Mouse (Mus musculus) c-Kit-positive CD71-negative TER-119-negative erythroid progenitor cells, embryonic 14.5 days (primary cell): ENCODE measurements around the gene Gucy2c.

Source experiments
- DNase-seq: peaks from one replicate; pipeline ENCODE4 v3.0.0-alpha.2; 2013; ENCODE audit warnings: low read depth

Gucy2c gene

DNA sequence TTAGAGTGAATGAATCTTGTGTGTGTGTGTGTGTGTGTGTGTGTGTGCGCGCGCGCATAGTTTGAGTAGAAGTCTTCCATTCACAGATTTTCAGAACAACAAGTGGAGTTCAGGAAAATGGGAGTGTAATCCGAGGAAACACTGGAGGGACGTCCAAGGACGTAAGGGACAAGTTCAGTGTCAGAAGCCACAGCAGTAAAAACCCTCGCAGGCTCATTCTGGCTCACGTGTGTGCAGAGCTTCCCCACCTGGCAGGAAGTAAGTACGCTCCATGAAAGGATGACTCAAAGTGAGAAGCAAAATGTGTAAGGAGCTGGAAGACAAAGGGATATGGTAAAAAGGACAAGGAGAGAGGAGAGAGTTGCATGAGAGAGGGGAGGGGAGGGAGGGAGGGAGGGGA, 40.3 kb downstream of the Gucy2c start:
- no peak for DNase-seq

DNA sequence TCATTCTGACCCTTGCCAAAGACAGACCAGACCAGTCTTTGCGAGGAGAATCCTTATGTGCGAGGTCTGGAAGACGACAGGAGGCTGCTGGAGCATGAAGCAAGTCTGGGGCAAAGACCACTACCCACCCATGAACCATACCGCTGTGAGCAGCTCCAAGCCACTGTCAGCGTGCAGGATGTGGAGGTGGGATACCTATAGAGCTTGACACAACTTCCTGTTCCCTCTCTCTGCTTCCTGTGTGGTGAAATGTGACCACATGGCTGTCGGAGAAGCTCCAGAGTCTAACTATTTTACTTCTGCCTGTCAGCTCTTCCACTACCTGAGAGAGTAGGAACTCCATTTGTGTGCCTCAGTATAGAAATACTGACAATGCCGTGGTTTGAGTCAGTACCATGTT, 45.8 kb downstream of the Gucy2c start:
- DNase-seq, result no peak

DNA sequence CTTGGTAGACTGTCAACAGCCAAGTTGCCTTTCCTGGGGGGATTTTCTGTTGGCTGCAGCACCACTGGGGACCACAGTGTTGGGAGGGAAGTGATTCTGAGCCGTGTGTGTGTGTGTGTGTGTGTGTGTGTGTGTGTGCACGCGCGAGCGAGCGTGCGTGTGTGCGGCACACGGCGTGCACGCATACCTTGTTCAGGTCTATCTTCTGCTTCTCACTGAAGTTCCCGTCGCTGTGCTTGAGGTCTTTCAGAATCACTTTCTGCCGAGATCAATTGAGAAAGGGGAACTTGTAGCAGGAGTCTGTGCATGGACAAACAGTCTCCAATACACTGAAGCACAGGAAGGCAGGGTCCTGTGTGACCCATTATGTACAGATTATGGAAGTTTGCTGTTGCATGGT, 53.4 kb downstream of the Gucy2c start:
- DNase-seq, result no peak

DNA sequence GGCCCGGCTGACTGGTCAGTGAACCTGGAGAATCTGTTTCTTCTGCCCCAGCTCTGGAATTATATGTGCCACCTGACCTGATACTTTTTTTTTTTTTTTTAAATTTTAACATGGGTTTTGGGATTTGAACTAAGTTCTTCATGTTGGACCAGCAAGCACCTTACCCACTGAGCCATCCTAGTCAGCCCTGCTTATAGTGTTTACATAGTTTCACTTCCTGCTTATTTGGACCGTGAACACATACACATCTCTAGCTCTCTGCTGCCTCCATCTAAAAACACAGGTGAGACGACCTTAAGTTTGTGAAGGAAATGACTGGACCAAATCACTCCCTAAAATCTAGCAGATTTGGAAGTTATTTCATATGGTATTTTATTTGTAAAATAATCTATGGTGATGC, 58.4 kb downstream of the Gucy2c start:
- DNase-seq, result no peak

DNA sequence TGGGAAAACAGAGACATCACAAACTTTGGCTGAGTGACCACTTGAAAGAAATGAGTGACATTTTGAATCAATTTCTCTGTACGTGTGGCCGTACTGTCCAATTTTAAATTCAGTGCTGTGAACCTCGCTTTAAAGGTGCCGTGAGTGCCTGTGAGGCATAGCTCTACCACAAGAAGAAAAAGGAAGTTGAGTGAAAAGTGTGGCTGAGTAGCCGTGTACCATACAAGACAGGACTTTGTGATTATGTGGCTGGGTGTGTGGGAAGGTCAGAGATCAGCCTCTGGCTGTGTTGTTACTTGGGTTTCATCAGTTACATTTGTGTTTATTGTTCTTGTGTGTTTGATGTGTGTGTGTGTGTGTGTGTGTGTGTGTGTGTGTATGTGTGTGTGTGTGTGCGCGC, 59.0 kb downstream of the Gucy2c start:
- no peak for DNase-seq

DNA sequence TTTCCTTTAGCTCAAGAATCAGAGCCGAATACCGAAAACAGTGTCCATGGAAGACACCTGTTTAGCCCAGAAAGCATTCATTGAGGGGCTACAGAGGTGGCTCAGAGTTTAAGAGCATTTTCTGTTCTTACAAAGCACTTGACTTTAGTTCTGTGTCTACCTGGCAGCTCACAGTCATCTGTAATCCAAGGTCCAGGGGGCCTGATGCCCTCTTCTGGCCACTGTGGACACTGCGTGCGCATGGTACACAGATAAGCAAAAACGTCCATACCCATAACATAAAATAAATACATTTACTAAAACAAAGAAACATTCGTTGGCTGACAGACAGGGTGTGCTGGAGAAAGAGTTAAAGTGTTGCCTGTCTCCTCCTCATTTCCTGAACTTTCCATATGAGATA, 59.6 kb downstream of the Gucy2c start:
- DNase-seq, result no peak

DNA sequence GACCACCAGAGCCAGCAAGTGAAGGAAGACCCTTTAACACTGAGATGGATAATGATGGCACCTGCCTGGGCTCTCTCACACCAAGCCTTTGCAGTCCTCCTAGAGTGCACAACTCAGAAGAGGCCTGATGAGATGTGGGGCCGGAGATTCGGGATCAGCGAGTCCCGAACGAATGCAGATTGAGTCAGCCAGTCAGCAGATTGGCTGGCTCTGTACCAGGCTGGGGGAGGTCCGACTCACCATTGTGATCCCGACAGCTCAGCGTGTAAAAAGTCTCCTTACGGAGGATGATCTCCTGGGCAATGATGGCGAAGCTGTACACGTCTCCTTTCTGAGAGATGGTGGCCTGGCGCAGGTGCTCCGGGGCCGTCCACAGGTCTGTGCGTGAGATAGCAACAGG, 61.1 kb downstream of the Gucy2c start:
- no peak for DNase-seq

DNA sequence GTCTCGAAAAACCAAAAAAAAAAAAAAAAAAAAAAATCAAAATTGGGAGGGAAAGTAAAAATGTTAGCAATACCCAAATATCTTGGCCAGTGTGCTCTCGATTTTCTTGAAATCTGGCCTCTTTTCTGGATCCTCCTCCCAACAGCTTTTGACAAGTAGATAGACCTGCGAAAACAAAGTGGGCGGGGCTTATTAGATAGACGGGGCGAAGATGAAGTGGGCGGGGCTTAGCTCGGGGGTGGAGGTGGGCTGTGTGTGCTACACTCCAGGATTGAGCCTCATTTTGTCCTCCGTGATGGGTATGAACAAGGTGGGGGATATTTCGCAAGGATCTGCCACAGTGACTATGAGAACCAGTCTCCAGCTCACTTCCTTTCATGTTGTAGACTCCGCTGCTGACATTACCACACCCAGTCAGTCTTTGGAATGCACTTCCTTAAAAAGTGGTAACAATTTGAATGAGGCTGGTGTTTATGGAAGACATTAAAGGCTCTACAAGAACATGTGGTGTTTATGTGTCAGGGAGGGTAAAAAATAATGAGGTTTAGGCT, 65.6 kb downstream of the Gucy2c start:
- DNase-seq, result no peak

DNA sequence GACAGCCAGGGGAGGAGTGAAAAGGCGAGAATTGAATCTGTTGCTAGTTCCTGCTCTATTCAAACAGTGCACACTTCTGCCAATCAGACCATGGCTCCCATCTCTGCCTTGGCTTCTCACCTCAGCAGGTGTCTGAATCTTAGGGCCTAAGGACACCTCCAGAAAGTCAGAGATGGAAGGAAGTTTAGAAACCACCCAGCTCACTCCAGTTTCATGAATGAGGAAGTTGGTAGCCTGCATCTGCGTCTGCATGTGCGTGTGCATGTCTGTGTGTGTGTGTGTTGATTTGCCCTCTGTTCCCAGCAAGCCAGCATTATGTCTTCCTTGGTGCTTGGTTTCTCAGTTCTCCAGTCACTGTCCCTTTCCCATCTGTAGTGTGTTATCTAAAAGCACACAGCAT, 67.5 kb downstream of the Gucy2c start:
- DNase-seq, result no peak

DNA sequence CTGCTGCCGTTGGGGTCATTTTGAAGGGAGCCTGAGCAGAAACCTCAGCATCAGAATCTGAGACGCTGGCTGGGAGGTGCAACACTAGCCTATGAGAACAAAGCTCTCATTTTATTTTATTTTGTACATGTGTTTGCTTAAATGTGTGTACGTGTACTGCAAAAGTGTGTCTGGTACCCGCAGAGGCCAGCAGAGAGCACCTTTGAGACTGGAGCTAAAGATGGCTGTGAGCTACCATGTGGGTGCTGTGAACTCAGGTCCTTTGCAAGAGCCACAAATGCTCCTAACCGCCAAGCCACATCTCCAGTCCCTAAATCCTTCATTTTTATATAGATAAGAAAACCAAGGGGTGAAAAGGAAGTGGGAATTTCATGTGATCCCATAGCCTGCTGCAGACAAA, 71.2 kb downstream of the Gucy2c start:
- DNase-seq, result no peak

DNA sequence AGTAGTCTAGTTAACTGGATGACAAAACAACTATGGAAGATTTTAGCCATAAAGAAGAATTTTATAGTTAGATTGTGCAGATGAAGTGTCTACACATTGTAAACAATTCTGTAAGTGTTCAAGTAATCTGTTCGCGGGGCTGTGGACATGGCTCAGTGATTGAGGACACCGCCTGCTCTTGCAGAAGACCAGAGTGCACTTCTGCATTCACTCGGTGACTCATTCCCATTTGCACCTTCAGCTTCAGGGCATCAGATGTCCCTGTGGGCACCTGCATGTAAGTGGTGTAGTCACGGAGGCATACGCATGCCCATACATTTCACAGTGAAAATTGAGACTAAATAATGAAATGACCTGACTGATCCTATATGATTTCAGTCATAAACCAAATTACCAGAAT, 73.0 kb downstream of the Gucy2c start:
- DNase-seq, result no peak

DNA sequence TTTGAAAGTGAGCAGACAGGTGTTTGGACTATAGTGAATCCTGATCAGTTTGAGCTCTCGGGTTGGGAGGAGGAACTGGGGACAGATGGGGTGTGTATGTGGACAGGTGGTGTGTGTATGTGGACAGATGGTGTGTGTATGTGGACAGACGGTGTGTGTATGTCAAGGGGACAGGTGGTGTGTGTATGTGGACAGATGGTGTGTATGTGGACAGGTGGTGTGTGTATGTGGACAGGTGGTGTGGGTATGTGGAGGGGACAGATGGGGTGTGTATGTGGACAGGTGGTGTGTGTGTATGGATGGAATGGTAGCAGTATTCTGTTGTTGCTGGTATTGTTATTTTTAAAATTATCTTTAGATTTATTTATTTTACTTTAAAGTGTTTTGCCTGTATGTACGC, 79.7 kb downstream of the Gucy2c start:
- DNase-seq, result no peak

DNA sequence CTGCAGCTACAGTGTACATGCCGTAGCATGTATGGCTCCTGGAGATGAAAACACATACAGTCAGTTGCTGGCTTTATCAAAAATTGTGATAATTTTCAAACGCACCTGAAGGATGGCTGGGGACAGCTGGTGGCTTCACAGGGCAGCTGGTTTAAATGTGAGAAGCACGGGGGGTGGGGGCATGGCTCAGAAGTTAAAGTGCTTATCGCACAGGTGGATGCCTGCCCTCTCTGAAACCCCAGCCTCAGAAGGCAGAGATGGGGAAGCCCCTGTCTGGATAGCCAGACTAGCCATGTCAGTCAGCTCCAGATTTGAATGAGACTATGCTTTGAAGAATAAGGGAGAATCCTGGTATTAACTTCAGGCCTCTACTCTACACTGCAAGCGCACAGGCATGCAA, 80.4 kb downstream of the Gucy2c start:
- no peak for DNase-seq

DNA sequence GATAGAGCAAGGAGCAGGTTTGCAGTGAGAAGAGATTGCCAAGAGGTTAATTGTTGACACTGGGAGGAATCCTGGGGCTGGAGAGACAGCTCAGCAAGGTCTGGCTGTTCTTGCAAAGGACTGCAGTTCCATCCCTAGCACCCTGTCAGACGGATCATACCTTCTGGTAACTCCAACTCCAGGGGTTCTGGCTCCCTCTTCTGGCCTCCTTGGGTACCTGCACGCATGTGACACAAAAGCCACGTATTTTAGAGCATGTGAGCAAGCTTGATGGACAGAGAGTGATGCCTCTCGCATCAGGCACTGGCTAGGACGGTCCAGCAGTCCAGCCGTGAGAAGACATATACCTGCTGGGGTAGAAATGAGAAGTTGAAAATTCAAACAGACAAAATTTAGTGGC, 90.3 kb downstream of the Gucy2c start:
- no peak for DNase-seq

DNA sequence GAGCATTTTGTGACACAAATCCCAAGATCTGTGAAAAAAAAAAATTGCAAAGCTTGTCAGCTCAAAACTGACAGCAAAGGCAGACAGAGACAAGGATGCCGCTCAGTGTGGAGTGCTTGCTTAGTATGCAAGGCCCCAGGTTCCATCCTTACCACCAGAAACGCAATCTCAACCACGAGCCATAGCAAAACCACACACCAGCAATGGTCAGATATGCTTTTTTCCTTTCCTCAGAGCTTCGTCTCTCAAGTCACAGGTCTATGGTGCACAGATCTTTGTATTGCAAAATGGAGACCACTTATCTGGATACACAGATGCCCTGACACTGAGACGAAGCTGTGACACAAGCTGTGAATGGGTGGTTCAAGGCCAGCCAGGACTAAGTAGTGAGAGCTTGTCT, 91.0 kb downstream of the Gucy2c start:
- DNase-seq, result no peak

DNA sequence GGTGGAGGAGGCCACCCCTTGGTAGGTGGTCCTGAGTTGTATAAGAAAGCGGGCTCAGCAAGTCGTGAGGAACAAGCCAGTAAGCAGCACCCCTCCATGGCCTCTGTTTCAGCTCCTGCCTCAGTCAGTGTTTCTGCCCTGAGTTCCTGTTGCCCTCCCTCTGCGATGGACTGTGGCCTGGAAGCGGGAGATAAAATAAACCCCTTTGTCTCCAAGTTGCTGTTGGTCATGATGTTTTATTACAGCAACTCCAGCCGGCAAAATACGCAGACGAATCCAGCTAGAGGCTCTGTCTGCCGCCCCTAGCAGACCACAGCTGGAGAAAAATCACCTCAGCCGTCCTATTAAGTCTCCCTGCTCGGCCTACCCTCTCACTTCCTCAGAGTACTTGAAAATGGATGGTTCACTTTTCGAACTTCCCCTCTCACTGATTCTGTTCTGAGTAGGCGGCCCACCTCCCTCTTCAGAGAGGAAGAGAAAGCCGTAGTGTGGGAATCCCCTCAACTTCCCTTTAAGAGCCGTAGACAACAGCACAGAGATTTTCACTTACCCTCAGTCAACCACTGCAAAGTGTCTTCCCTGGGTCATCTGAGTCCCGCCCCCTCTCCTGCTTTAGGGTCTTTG, 91.7 kb downstream of the Gucy2c start:
- DNase-seq, result peak; percentile 47

DNA sequence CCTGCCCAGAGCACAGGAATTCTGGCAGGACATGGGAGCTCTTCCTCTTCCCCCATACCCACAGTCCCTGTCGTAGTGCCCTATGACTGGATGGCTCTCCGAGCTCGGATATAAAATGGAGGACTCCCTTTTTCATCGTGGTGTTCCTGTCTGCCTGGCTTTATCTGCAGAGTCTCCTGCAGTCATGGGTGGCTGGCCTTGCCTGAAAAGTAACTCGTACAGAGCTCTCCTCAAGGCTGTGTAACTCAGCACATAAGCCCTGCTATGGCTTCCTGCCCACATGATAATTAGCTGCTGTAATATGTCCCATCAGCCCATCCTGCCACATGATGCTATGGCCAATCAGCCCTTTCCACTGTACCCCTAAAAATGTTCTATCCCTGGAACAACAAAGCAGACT, 96.1 kb downstream of the Gucy2c start:
- DNase-seq, result no peak

DNA sequence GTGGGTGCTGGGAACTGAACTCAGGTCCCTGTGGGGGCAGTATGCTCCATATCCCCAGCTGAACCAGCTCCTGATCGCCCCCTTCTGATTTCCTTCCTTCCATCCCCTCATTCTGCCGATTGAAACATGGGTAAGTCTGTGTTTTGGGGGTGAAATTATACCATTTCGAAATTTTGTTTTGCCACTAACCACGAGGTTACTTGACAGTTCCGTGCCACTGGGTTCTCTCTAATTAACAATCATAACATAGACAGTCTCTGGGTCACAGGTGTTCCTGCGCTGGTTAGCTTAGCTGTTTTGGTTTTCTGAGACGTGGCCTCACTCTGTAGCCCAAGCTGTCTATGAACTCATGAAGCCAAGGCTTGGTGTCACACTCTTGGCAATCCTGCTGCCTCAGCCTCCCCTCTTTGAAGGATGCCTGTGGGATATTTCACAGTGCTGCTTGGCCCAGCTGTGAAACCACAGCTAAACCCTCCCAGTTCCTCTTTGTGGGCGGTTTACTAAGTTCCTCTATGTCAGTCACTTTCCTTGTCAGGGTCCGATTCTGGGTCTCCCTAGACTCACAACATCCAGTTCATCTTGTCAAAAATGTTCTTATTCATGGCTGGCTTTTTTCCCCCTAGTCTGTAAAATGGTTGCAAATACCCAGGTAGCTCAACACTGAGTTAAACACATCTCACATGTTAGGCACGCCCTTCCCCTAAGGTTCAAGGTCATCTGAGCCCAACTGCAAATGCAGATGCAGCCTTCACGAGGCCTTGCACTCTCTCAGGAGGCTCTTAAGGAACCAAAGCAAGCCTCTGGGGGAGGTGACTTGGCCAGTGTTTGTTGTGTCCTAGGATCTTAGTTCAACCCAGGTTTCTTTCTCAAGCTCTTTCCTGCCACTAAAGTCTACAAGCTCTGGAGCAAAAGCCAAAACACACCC, 97.9 kb downstream of the Gucy2c start:
- DNase-seq, result no peak

DNA sequence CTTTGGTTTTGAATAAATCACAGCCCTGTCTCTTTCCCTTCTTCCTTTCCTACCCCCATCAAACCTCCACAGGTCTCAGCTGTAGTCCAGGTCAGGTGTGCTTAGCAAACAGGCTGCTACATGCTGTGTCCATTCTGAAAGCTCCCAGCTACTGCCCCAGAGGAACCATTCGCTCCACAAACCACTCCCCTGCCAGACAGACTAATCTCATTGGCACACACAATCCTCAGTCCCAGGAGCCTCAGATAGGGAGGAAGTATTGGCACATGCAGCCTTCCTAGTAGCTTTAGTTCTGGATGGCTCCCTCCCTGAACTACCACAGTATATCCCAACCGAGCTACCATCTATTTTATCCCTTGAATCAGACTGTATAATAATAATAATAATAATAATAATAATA, 102.2 kb downstream of the Gucy2c start:
- DNase-seq, result no peak

DNA sequence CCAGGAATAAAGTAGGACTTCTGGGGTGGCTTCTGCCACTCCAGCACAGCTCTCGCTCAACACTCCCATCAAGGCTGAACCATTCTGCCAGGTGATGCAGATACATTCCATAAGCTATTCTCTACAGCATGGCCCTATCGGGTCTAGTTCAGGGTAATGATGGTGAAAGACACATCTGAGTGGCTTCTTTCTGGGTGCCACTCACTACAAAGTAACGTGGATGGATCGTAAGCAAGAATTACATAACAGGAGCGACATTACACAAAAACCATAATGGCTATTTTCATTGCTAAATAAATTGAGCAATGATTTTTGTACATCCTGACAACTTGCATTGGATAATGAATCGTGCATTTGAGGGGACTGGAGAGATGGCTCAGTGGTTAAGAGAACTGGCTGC, 106.6 kb downstream of the Gucy2c start:
- DNase-seq, result no peak

DNA sequence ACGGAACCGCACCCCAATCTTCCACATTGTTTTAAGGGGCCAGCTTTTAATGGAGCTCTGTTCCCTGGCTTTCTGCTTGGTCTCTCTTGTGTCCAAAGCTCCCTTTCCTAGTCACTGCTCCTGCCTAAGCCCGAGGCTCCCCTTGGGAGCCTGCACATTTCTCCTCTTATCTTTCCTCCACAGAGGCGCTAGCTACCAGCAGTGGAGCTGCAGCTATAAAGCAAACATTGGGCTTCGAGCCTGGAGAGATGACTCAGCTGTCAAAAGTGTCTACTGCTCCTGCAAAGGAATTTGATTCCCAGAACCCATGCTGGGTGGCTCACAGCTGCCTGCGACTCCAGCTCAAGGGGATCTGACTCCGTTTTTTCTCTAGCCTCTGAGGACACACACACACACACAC, 109.1 kb downstream of the Gucy2c start:
- DNase-seq, result no peak

DNA sequence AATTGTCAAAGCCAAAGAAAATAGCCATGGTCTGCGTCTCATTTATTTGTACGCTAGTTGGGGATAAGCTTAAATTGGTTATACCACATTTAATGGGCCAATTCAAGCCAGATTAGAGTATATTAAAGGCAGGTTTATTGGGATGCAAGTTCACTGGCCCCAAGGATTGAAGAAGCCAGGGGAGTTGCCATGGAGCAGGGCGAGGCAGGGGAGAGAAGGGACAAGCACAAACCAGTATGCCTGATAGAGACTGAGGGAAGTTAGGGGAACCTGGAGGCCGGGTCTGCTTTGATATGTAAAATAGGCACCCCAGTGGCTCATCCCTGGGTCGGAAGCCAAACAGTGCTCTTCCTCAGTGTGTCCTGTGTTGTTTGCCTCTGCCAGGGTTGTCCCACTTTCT, 112.3 kb downstream of the Gucy2c start:
- DNase-seq, result no peak

DNA sequence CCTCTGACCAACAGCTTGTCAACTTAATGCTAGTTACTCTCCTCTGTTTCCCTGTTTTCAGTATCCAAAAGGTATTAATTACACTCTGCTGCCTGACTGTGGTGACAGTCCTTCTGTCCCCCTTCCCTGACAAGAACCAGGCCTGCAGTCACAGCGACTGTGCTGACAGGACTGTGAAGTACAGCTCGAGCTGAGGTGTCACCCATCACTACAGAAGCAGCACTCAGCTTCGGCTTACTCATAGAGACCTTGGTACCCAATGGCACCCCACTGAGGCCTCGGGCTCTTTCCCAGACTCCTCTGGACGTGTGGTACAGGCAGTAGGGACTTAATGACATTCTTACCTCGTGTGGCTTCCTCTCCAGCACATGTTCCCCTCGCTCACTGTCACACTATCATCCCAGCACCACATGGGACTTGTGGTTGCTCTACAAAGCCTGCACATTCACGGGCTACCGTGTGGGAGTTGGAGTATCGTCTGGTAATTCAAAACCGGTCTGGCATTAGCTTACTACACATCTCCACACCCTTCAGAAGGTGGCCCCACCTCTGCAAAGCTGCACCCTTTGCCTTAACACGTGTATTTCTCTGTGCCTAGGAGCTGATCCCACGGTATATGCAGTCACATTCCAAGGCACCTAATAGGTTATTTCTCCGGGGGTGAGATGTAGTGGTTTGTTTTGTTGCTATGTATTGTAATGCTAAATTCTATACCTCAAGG, 113.1 kb downstream of the Gucy2c start:
- DNase-seq, result no peak
